Mouse (Mus musculus) heart, postnatal 0 days (tissue): ENCODE data around the gene Majin. TPM values are rescaled to one million over a fixed set of nuclear protein-coding genes. Genes with fewer than 3 reads are reported as not detected.

ENCODE experiments used
- ATAC-seq: fragments of 200-750 bp; cut with Nextera tagmentation; 2 replicates; pipeline ENCODE4 v1.8.0; 2017; ENCODE audit warnings: low read depth, moderate number of reproducible peaks, moderate library complexity; ENCODE audit not compliant: insufficient read depth
- DNase-seq: peaks from one replicate; pipeline ENCODE4 v3.0.0-alpha.2; 2016; ENCODE audit warnings: low spot score
- H3K27ac ChIP-seq: fragments of 300-500 bp; sonication (generic); 2 replicates; pipeline ENCODE4 v1.5.1; 2014; ENCODE audit warnings: low read depth, mild to moderate bottlenecking
- H3K27me3 ChIP-seq: fragments of 300-500 bp; sonication (generic); 2 replicates; pipeline ENCODE4 v1.6.1; 2014; ENCODE audit warnings: low read length, mixed read lengths; ENCODE audit not compliant: control insufficient read depth, insufficient read depth
- H3K36me3 ChIP-seq: fragments of 300-500 bp; sonication (generic); replicated peaks from 2 replicates; pipeline ENCODE4 v1.6.1; 2014; ENCODE audit warnings: low read length, mixed read lengths; ENCODE audit not compliant: control insufficient read depth, insufficient read depth
- H3K4me1 ChIP-seq: fragments of 300-500 bp; sonication (generic); 2 replicates; pipeline ENCODE4 v1.6.1; 2014; ENCODE audit warnings: antibody characterized with exemption; ENCODE audit not compliant: control insufficient read depth, insufficient read depth
- H3K4me2 ChIP-seq: fragments of 300-500 bp; sonication (generic); 2 replicates; pipeline ENCODE4 v1.6.1; 2014; ENCODE audit warnings: low read depth, mild to moderate bottlenecking, low read length, moderate library complexity
- H3K4me3 ChIP-seq: fragments of 300-500 bp; sonication (generic); 2 replicates; pipeline ENCODE4 v1.5.1; 2014; ENCODE audit warnings: low read depth, low read length
- H3K9ac ChIP-seq: fragments of 300-500 bp; sonication (generic); replicated peaks from 2 replicates; pipeline ENCODE4 v1.6.1; 2014; ENCODE audit warnings: low read depth, low read length, mixed read lengths
- H3K9me3 ChIP-seq: fragments of 300-500 bp; sonication (generic); replicated peaks from 2 replicates; pipeline ENCODE4 v1.6.1; 2016; ENCODE audit warnings: low read length; ENCODE audit not compliant: control insufficient read depth
- CTCF ChIP-seq: IDR thresholded peaks from 2 replicates; pipeline ENCODE4 v1.5.1; 2016; ENCODE audit warnings: antibody characterized with exemption, control low read depth, low read depth
- EP300 ChIP-seq: IDR thresholded peaks from 2 replicates; pipeline ENCODE4 v1.6.1; 2016; ENCODE audit warnings: antibody characterized with exemption, low read depth
- WGBS: fragments of 180-500 bp; shearing (Covaris S2); extraction: QIAGEN DNeasy Blood & Tissue Kit; methylation state at CpG from one replicate; pipeline ENCODE4 v1.1.7; 2014; 5-methylcytosine and 5-hydroxymethylcytosine counted together
- polyA plus RNA-seq: library from polyadenylated mRNA; unstranded; fragments of >200 nt; fragmentation: Nextera tagmentation; extraction: Ambion mirVana; gene quantifications from 2 replicates; pipeline ENCODE4 v1.2.1, GENCODE M21; 2015
- total RNA-seq: library from RNA; depleted of rRNA; stranded (reverse); fragments of >200 nt; gene quantifications from 2 replicates; pipeline ENCODE4 v1.2.3, GENCODE M21; 2014; ENCODE audit warnings: low replicate concordance; rRNA removed

Majin gene
- total RNA-seq (not detected in 2 replicates), polyA plus RNA-seq (not detected in 2 replicates)

- Histone ChIP-seq H3K36me3 (no peaks in the 10 kb centered on the region), H3K4me2 (no peak within 1 kb of the TSS), H3K4me3 (no peak within 1 kb of the TSS), H3K27ac (no peak within 1 kb of the TSS), H3K27me3 (no peaks in the 10 kb centered on the region), H3K9me3 (no peaks in the 10 kb centered on the region), H3K9ac (no peak within 1 kb of the TSS), H3K4me1 (no peaks in the 10 kb centered on the region)
- ATAC-seq (no peak), DNase-seq (no peak)
- TF ChIP-seq CTCF (no peak), EP300 (no peak)
- WGBS: 74% methylated on average over 23 of the region's 23 CpGs
Measured at GRCm38 (mm10) chr19:6184131-6184530, at the start of gene Majin. Gene Majin, plus strand, starts transcription at chr19:6184388.

DNA sequence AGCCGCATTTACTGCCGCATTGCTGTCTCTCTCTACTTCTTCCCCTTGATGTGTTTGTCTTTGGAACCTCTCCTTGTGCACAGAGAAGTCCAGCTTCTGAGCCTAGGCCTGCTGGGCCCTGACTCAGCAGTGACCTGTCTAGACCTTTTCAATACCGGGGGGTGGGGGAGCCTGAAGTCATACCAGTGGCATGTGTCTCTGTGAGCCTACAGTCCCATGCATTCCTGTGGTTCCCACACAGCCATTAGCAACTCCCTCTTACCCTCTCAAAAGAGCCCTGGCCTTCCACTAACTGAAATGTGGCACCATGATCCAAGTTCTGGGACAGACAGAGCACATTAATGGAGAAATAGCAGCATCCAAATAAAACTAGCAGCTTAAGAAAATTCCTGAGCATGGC lies 47.8 kb upstream of the Majin start:
- 80% methylated on average over 3 of the region's 3 CpGs for WGBS
- ATAC-seq: no peak

GRCm38 (mm10) chr19:6139701-6140100 lies 44.5 kb upstream of the Majin start:
- Histone ChIP-seq H3K4me3 (no peak overlapping the region), H3K36me3 (peaks cover 16% of the 10 kb centered on the region; the same call in 1 of the 2 replicates), H3K4me1 (peaks cover 2% of the 10 kb centered on the region; the same call in 1 of the 2 replicates), H3K27ac (no peak overlapping the region; the same call in 1 of the 2 replicates), H3K9ac (no peak overlapping the region), H3K4me2 (no peak overlapping the region), H3K27me3 (no peaks in the 10 kb centered on the region), H3K9me3 (no peaks in the 10 kb centered on the region)
- TF ChIP-seq CTCF: no peak
- no peak for TF ChIP-seq EP300
- WGBS: 94% methylated on average over 6 of the region's 6 CpGs
- DNase-seq (no peak), ATAC-seq (no peak)

More for the DNA sequence above, 47.8 kb upstream of the Majin start:
- Histone ChIP-seq H3K27me3 (no peaks in the 10 kb centered on the region), H3K4me2 (no peak overlapping the region), H3K36me3 (peaks cover 16% of the 10 kb centered on the region; the same call in 1 of the 2 replicates), H3K27ac (no peak overlapping the region), H3K4me3 (no peak overlapping the region), H3K9me3 (no peaks in the 10 kb centered on the region), H3K9ac (no peak overlapping the region), H3K4me1 (peaks cover 2% of the 10 kb centered on the region; the same call in 1 of the 2 replicates)
- DNase-seq: no peak
- TF ChIP-seq EP300 (no peak), CTCF (no peak)

DNA sequence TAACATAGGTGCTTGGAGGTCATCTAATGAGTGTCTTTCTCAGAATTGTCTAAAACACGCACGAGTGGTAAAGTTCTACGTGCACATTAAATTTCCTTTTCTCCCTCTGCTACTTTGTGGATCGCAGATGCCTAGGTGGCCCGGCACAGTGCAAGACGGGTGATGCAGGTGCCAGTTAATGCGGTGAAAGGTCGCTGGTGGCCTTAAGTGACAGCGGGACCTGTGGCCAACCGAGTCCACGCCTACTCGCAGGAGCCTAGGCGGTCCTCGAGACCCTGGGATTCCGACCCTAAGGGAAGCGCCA lies 43.9 kb upstream of the Majin start:
- ATAC-seq: no peak
- Histone ChIP-seq H3K4me2 (peak overlapping the region; percentile 84), H3K9me3 (no peaks in the 10 kb centered on the region), H3K36me3 (peaks cover 16% of the 10 kb centered on the region; the same call in 1 of the 2 replicates), H3K27ac (peak overlapping the region; percentile 85), H3K4me3 (peak overlapping the region; percentile 61), H3K27me3 (no peaks in the 10 kb centered on the region), H3K4me1 (peaks cover 2% of the 10 kb centered on the region; the same call in 1 of the 2 replicates), H3K9ac (peak overlapping the region; percentile 67)
- no peak for TF ChIP-seq EP300
- no peak for TF ChIP-seq CTCF
- no peak for DNase-seq
- 5% methylated on average over 16 of the region's 16 CpGs for WGBS

- no peaks in the 10 kb centered on the region for H3K9me3 ChIP-seq
- peak within 1 kb of the TSS; percentile 84 for H3K4me2 ChIP-seq
- TF ChIP-seq EP300 (peak; percentile 60; the same call in 1 of the 2 replicates), CTCF (peak; percentile 92)
- under 1% methylated on average over 67 of the region's 68 CpGs for WGBS
- ATAC-seq (peak; percentile 95), DNase-seq (peak; percentile 97)
- H3K9ac ChIP-seq: peak within 1 kb of the TSS; percentile 67
- peaks cover 2% of the 10 kb centered on the region; the same call in 1 of the 2 replicates for H3K4me1 ChIP-seq
- H3K4me3 ChIP-seq: peak within 1 kb of the TSS; percentile 61
- H3K27ac ChIP-seq: peak within 1 kb of the TSS; percentile 85
- peaks cover 12% of the 10 kb centered on the region; the same call in 1 of the 2 replicates for H3K36me3 ChIP-seq
- no peaks in the 10 kb centered on the region for H3K27me3 ChIP-seq
Measured at GRCm38 (mm10) chr19:6140678-6141393, 43.4 kb upstream of the Majin start, which contains the start of gene Batf2. Gene Batf2, plus strand, starts transcription at chr19:6140983.
